Mouse (Mus musculus): ENCODE measurements around the gene Csf2rb. TPM values are rescaled to one million over a fixed set of nuclear protein-coding genes. Genes with fewer than 3 reads are reported as not detected.
"Not testable (repeated sequence)": the region's sequence is repeated elsewhere in the genome, so short reads cannot be mapped to it uniquely, and the experiment has no call there.

Csf2rb gene
- total RNA-seq, 4 experiments from 2014 or later: 0.83 to 5.7 (median 2.2) TPM

GRCm38 (mm10) chr15:78326747-78327146 is 1.2 kb downstream of the Csf2rb start:
- DNase-seq (ENCODE audit: low spot score in 2 of 2): no peak

DNA sequence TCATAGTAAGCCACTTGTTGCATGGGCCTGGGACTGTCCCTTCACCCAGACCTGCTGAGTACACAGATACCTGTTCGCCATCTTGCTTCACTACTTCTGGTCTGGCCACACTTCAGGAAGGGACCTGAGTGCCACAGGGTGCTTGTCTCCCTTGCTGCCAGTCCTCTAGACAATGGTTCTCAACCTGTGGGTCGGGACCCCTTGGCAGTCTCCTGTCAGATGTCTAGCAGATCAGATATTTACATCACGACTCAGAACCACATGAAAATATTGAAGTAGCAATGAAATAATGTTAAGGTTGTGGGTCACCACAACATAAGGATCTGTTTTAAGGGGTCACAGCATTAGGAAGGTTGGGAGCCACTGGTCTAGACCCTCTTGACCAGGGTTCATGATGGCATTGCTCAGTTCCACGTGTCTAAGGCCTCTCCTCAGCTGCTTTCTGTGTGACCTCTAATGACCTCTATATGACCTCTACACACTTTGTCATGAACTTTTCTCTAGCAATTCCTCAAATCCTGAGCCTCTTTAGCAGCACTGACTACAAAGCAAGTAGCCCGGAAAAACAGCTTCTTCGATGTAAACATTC is 2.3 kb downstream of the Csf2rb start:
- DNase-seq (ENCODE audit: low spot score in 2 of 2): not testable (repeated sequence)

- no peak for DNase-seq (ENCODE audit: low spot score in 2 of 2)
Observed at GRCm38 (mm10) chr15:78328520-78329097, 3.1 kb downstream of the Csf2rb start.

GRCm38 (mm10) chr15:78329972-78330371 is 4.4 kb downstream of the Csf2rb start:
- not testable (repeated sequence) for DNase-seq (ENCODE audit: low spot score in 2 of 2)

DNA sequence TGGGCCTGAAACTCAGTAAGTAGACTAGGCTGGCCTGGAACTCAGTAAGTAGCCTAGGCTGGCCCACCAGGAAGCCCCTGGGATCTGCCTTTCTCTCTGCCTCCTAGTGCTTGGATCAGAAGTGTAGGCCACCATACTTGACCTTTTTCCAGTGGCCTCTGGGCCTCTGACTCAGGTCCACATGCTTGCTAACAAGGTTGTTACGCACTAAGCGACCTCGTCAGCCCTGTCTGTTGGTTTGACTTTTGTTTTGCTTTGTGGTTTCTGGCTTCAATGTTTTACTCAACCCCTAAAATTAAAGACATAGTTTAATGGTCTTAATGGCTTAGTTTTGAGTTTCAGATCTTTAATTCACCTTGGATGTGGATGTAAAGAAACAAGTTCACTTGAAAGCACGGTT is 5.2 kb downstream of the Csf2rb start:
- no peak for DNase-seq (ENCODE audit: low spot score in 2 of 2)

DNA sequence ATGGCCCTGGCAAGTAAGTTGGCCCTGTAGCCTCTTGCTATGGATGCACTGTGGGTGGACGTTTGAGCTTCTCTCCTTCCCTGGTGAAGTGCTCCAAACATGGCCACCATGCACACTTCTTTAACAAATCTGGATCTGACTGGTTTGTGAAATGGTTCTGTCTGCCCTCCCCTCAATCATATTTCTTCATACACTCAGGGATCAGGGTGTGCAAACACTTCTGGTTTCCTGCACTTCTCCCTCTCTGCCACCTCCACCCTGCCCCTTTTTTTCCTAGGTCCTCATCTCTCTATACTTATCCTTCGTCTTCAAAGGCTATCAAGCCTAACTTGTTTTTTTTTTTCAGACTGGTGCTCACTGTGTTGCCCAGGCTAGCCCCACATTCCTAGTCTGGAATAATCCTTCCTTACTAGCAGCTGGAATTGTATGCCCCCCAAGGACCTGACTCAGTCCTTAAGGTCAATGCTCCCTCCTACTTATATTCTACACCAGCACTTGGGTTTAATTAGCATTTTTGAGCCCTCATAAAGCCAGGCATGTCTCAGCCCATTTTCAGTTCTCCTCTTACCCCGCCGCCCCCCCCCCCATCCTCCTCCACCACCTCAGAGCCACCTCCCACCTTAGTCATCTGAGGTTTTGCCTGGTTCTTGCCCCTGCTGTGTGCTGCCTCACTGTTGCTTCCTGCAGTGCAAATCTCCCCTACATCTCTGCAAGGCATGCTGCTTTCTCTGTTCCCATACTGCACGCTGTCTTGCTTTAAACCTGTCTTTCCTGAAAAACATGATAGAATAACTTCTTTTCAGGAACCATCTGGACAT is 6.2 kb downstream of the Csf2rb start:
- no peak for DNase-seq (ENCODE audit: low spot score in 2 of 2)

- DNase-seq (ENCODE audit: low spot score in 2 of 2): no peak
Observed at GRCm38 (mm10) chr15:78332981-78333380, 7.4 kb downstream of the Csf2rb start.

DNA sequence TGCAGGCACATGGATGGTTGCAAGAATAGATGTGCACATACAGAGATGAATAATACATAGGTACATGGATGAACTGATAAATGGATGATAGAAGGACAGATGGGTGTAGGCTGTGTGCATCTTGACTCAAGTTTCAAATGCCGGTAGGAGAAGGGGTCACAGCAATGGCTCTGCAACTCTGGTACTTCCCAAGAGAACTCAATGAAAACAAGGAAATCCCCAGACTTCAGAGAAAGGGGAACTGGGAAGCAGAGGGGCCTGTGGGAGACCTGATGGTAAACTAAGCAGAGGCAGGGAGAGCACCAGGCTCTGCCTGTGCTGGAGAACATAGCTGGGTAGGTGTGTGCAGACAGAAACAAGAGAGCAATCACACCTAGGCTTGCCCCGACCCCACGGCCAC is 8.8 kb downstream of the Csf2rb start:
- DNase-seq (ENCODE audit: low spot score in 2 of 2): no peak

DNA sequence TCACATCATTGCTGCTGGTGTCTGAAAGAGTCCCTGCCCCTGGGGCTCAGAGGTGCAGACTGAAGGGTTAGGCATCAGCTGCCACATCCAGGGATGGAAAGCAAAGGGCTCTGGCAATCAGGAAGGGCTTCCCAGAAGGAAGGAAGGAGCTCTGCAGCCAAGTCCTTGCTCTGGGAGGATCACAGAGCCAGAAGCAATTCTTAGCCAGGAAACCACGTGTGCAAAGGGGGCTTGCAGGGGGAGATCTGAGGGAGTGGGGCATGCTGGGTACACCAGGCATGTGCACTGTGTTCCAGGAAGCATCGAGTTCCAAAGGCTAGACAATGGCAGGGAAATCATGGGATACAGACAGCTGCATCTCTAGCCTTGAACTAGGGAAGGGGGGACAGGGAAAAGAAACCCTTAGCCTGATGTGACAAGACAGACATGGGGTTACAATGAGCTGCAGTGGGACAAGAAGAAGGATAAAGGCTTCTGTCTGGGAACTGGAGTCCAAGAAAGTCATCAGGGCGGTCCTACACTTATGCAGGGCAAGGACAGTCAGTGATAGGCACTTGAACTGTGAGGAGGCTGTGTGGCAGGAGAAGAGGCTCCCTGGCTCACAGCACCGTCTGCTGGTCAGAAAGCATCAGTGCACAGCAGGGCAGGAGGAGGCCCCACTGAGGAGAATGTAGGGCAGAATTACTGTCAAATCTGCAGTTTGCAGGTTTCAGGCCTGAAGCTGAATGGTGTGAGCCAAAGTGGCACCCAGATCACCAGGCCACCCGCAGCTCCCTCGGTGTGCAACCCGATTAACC is 14.3 kb downstream of the Csf2rb start:
- peak; percentile 28 to 46 for DNase-seq (ENCODE audit: low spot score in 2 of 2)

DNA sequence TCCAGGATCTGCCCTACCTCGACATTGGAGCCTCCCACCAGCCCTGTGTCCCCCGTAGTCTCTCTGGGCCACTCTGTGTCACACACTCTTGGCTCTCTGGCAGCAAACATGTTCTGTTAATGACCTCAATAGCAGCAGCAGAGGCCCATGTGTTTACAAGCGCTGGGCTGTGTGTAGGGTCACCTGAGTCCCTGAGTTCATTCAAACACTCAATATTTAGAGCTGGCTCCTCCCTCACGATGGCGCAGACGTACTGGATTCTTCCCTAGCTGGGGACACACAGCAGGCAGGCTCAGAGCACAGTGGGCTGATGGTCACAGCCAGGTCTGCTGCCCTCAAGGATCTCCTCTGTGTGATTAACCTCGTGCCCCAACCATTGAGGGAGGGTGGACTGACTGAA is 15.4 kb downstream of the Csf2rb start:
- DNase-seq (ENCODE audit: low spot score in 2 of 2): not testable (repeated sequence)

DNA sequence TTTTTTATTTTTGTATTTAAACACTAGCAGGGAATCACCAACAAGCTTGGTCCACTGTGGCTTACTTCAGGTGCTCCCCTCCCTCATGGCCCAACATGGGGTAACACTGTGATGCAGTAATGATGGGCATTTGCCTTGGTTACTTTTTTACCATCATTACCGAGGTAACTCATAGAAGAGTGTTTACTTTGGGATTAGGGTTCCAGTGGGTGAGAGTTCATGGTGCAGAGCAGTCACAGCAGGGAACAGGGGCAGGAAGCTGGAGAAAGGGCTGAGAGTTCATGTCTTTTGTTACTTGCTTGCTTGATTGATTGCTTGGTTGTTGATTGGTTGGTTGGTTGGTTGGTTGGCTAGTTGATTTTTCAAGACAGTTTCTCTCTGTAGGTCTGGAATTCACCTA is 18.1 kb downstream of the Csf2rb start:
- DNase-seq (ENCODE audit: low spot score in 2 of 2): no peak

- DNase-seq (ENCODE audit: low spot score in 2 of 2): no peak
Observed at GRCm38 (mm10) chr15:78344567-78344966, 19.0 kb downstream of the Csf2rb start.

GRCm38 (mm10) chr15:78351586-78352165 is 26.1 kb downstream of the Csf2rb start:
- no peak for DNase-seq (ENCODE audit: low spot score in 2 of 2)

DNA sequence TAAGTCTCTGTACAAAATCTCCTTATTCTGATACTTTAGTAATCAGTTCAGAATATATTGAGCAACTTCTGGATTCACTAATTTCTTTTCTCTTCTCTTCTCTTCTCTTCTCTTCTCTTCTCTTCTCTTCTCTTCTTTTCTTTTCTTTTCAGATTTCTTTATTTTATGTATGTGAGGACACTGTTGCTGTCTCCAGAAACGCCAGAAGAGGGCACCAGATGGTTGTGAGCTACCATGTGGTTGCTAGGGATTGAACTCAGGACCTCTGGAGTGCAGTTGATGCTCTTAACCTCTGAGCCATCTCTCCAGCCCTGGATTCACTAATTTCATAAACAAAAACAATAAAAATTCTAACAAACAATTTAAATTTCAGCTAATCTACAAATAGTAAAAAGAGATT is 29.4 kb downstream of the Csf2rb start:
- DNase-seq (ENCODE audit: low spot score in 2 of 2): peak in 1 of 2 experiments; percentile 51

DNA sequence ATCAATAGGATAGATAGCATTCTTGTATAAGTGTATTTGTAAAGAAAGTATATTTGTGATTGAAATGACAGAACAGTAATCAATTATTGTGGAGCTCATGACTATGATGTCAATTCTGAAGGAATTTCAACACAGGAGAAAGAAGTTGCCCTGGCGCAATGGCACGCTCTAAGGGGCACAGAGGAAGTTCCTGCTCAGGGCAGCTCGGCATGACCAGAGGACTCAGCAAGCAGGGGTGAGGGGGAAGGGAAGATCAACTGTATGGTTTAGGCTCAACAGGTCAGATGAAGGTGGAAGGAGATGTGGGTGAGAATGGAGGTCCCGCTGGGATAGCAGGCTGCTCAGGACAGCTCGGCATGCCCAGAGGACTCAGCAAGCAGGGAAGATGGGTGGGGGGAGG is 30.0 kb downstream of the Csf2rb start:
- DNase-seq (ENCODE audit: low spot score in 2 of 2): no peak

- no peak for DNase-seq (ENCODE audit: low spot score in 2 of 2)
Observed at GRCm38 (mm10) chr15:78365916-78366315, 40.4 kb downstream of the Csf2rb start.

DNA sequence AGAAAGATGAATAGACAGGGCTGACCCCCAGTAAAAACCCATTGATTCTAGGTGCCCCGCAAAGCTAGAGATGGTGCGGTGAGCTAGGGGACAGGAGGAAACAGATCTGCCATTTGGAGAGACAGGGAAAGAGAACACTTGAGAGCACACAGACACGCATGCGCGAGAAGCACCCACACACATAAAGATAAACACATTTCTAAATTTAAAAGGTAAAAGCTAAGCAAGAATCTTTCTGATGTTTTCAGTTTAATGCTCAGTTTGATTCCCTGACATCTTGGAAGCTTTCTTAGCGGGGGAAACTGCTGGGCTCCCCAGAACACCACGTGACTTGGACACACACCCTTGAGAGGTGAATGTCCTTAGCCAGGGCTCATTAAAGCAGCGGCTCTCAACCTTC is 41.3 kb downstream of the Csf2rb start:
- DNase-seq (ENCODE audit: low spot score in 2 of 2): peak in 1 of 2 experiments; percentile 39

GRCm38 (mm10) chr15:78367811-78368210 is 42.3 kb downstream of the Csf2rb start:
- peak in 1 of 2 experiments; percentile 46 for DNase-seq (ENCODE audit: low spot score in 2 of 2)

GRCm38 (mm10) chr15:78368926-78369346 is 43.4 kb downstream of the Csf2rb start:
- DNase-seq (ENCODE audit: low spot score in 2 of 2): peak in 1 of 2 experiments; percentile 44

- peak in 1 of 2 experiments; percentile 56 for DNase-seq (ENCODE audit: low spot score in 2 of 2)
Observed at GRCm38 (mm10) chr15:78369641-78370040, 44.1 kb downstream of the Csf2rb start.

- DNase-seq (ENCODE audit: low spot score in 2 of 2): no peak
Observed at GRCm38 (mm10) chr15:78372796-78373195, 47.2 kb downstream of the Csf2rb start.
